Mouse (Mus musculus): ENCODE data around the gene Tmem151b.

The Tmem151b gene

DNA sequence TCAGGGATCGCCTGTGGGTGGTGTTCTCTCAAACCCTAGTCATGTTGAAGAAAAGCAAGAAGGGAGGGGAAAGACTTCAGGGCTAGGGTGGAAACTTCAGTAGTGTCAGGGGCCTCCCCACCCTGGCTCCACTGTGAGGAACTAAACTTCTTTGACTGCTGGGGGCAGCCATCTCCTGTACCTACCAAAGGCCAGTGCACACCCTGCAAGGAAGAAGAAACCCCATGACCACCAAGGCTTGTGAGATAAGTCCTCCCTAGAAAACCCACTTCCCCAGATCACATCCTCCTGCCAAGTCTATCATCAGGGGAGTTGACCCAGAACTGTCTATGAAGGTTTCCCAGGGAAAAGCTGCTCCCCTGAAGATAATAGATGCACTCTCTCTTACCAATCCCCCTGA is 4.9 kb upstream of the Tmem151b start:
- Histone ChIP-seq H3K27me3 (ENCODE audit: insufficient read depth, low read length) (peaks cover 29% of the 10 kb centered on the region), H3K36me3 (ENCODE audit: insufficient read depth, low read length) (peaks cover 10% of the 10 kb centered on the region; the same call in 1 of the 2 replicates), H3K9me3 (ENCODE audit: low read length) (no peaks in the 10 kb centered on the region), H3K4me1 (replicated peaks; ENCODE audit: low read depth, low read length) (peaks cover 70% of the 10 kb centered on the region), H3K4me3 (replicated peaks; ENCODE audit: low read length) (no peak overlapping the region)
- TF ChIP-seq NANOG (IDR thresholded peaks at IDR 0.05; ENCODE audit: borderline replicate concordance, low read length): no peak
- no peak for TF ChIP-seq CTCF (conservative IDR thresholded peaks at IDR 0.05; ENCODE audit: low read length)
- TF ChIP-seq POU5F1 (IDR thresholded peaks at IDR 0.05; ENCODE audit: borderline replicate concordance, low read length): no peak

DNA sequence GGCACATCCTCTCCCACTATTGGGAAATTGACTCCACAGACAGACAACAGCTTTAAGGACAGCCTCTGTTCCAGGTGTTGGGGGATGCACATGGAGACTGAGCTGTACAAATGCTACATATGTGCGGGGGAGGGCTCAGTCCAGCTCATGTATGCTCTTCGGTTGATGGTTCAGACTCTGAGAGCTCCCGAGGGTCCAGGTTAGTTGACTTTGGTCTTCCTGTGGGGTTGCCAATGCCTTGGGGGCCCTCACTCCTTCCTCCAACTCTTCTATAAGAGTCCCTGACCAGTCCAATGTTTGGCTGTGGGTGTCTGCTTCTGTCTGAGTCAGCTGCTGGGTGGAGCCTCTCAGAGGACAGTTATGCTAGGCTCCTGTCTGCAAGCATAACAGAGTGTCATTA is 3.6 kb upstream of the Tmem151b start:
- Histone ChIP-seq H3K9me3 (ENCODE audit: low read length) (no peaks in the 10 kb centered on the region), H3K4me3 (replicated peaks; ENCODE audit: low read length) (no peak overlapping the region), H3K27me3 (ENCODE audit: insufficient read depth, low read length) (peaks cover 33% of the 10 kb centered on the region), H3K4me1 (replicated peaks; ENCODE audit: low read depth, low read length) (peaks cover 64% of the 10 kb centered on the region), H3K36me3 (ENCODE audit: insufficient read depth, low read length) (no peaks in the 10 kb centered on the region)
- TF ChIP-seq NANOG (IDR thresholded peaks at IDR 0.05; ENCODE audit: borderline replicate concordance, low read length): no peak
- TF ChIP-seq CTCF (conservative IDR thresholded peaks at IDR 0.05; ENCODE audit: low read length): no peak
- TF ChIP-seq POU5F1 (IDR thresholded peaks at IDR 0.05; ENCODE audit: borderline replicate concordance, low read length): no peak

DNA sequence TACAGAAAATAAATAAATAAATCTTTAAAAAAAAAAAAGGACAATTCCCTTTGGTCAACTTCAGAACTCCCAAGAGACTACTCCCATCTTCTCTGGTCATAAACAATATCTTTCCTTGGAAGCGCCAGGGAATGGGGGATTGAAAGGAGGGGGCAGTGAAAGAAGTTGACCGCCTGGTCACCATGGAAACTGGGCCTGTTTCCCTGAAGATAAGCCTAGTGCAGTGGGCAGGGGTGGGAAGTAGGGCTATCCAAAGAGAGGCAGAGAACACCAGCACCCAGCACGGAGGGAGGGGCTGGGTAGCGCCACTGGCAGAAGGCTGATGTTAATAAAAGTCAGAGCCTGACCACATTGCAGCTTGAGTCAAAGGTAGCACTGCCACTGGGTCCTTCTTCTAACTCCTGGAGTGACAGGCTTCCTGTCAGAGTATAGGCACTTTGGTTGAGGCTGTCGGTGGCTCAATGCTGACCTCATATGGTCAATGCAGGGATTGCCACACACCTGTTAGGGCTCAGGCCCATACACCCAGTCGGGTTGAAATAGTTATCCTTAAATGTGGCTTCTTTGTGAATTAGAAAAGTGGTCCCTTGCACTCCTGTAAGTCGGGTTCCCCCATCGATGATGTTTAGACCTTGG is 2.5 kb upstream of the Tmem151b start:
- Histone ChIP-seq H3K9me3 (ENCODE audit: low read length) (no peaks in the 10 kb centered on the region), H3K36me3 (ENCODE audit: insufficient read depth, low read length) (no peaks in the 10 kb centered on the region), H3K27me3 (ENCODE audit: insufficient read depth, low read length) (peaks cover 37% of the 10 kb centered on the region), H3K4me1 (replicated peaks; ENCODE audit: low read depth, low read length) (peaks cover 57% of the 10 kb centered on the region), H3K4me3 (replicated peaks; ENCODE audit: low read length) (no peak overlapping the region)
- TF ChIP-seq NANOG (IDR thresholded peaks at IDR 0.05; ENCODE audit: borderline replicate concordance, low read length): no peak
- peak; percentile 95 for TF ChIP-seq CTCF (conservative IDR thresholded peaks at IDR 0.05; ENCODE audit: low read length)
- TF ChIP-seq POU5F1 (IDR thresholded peaks at IDR 0.05; ENCODE audit: borderline replicate concordance, low read length): no peak

DNA sequence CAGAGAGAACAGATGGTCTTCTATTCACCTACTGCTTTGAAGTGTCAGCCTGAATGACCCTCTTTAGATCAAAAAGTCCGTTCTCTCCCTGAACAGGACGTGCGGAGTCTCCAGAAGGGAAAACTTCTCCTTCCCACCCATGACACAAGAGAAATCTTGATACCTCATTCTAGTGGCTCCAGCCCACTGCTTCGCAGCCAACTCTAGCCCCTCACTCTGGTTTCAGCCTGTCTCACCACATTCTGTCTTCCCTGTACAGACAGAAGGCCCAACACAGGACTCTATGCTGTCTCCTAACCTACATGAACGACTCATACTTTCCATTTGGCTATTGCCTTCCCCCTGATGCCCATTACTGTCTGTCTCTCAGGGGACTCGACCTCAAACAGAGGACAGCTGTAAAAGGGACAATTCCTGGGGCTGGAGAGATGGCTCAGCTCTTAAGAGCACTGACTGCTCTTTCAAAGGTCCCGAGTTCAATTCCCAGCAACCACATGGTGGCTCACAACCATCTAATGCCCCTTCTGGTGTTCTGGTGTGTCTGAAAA is 1.8 kb upstream of the Tmem151b start:
- no peak for TF ChIP-seq NANOG (IDR thresholded peaks at IDR 0.05; ENCODE audit: borderline replicate concordance, low read length)
- no peak for TF ChIP-seq POU5F1 (IDR thresholded peaks at IDR 0.05; ENCODE audit: borderline replicate concordance, low read length)
- no peak for TF ChIP-seq CTCF (conservative IDR thresholded peaks at IDR 0.05; ENCODE audit: low read length)
- Histone ChIP-seq H3K4me1 (replicated peaks; ENCODE audit: low read depth, low read length) (peaks cover 57% of the 10 kb centered on the region), H3K27me3 (ENCODE audit: insufficient read depth, low read length) (peaks cover 37% of the 10 kb centered on the region), H3K9me3 (ENCODE audit: low read length) (no peaks in the 10 kb centered on the region), H3K36me3 (ENCODE audit: insufficient read depth, low read length) (no peaks in the 10 kb centered on the region), H3K4me3 (replicated peaks; ENCODE audit: low read length) (no peak overlapping the region)

DNA sequence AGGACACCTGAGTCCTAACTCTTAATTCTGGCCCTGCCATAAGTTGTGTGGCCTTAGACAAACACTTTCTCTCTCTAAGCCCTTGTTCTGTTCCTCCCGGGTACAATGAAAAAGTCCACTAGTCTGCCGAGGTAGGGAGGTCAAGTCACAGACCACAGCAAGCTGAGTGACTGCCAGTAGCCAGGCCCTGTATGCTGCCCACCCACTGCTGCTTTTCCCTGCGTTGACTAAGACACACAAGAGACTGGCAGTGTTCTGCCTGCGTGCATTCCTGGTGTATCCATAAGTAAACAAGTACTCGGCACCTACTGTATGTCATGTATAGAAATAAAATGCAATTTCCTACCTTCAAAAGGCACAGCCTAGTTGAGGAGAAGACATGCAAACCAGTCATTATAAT is 776 bp upstream of the Tmem151b start:
- Histone ChIP-seq H3K27me3 (ENCODE audit: insufficient read depth, low read length) (peaks cover 43% of the 10 kb centered on the region), H3K4me3 (replicated peaks; ENCODE audit: low read length) (no peak overlapping the region), H3K9me3 (ENCODE audit: low read length) (no peaks in the 10 kb centered on the region), H3K36me3 (ENCODE audit: insufficient read depth, low read length) (no peaks in the 10 kb centered on the region), H3K4me1 (replicated peaks; ENCODE audit: low read depth, low read length) (peaks cover 57% of the 10 kb centered on the region)
- no peak for TF ChIP-seq NANOG (IDR thresholded peaks at IDR 0.05; ENCODE audit: borderline replicate concordance, low read length)
- TF ChIP-seq POU5F1 (IDR thresholded peaks at IDR 0.05; ENCODE audit: borderline replicate concordance, low read length): no peak
- no peak for TF ChIP-seq CTCF (conservative IDR thresholded peaks at IDR 0.05; ENCODE audit: low read length)

DNA sequence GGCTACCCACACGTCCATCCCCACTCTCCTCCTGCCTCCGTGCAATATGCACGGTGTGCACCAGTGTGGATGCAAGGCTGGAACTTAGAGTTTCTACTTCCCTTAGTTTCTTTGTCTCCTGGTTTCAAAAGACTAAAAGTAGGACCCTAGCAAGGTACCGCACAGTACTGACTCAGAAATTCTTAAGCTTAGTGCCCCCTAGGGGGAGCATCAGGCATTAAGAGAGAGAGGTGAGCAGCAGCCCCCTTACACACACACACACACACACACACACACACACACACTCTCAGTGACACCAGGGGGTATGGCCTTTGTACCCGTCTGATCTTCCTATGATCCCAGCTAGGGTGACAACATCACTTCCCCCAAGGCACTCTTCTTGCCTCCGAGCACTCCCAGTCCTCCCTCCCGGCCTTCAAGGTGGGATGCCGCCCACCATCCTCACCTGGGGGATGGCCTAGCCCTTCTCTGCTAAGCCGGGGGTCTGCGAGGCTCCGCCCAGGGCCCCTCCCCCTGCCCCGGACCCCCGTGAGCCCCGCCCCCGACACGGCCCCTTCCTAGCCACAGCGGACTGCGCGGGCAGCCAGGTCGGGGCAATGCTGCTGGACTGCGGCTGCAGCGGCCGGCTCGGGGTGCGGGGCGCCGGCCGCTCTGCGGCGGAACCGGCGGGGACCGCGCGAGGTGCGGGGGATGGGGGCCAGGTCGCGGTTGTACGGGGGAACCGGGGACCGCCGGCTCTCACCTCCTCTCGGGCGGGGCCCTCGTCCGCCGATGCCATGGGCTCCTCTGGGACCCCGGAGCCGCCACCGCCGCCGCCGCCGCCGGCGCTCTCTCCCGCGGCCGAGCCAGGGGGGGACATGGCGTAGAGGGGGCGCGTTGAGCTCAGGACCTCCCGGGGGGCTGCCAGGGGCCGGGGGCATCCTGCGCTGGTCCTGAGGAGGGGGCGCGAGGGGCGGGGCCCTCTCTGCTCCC is 650 bp downstream of the Tmem151b start:
- Histone ChIP-seq H3K4me3 (replicated peaks; ENCODE audit: low read length) (peak overlapping the region; percentile 91), H3K4me1 (replicated peaks; ENCODE audit: low read depth, low read length) (peaks cover 61% of the 10 kb centered on the region), H3K9me3 (ENCODE audit: low read length) (no peaks in the 10 kb centered on the region), H3K27me3 (ENCODE audit: insufficient read depth, low read length) (peaks cover 55% of the 10 kb centered on the region), H3K36me3 (ENCODE audit: insufficient read depth, low read length) (no peaks in the 10 kb centered on the region)
- TF ChIP-seq NANOG (IDR thresholded peaks at IDR 0.05; ENCODE audit: borderline replicate concordance, low read length) (no peak), POU5F1 (IDR thresholded peaks at IDR 0.05; ENCODE audit: borderline replicate concordance, low read length) (no peak), CTCF (conservative IDR thresholded peaks at IDR 0.05; ENCODE audit: low read length) (peak; percentile 48)

DNA sequence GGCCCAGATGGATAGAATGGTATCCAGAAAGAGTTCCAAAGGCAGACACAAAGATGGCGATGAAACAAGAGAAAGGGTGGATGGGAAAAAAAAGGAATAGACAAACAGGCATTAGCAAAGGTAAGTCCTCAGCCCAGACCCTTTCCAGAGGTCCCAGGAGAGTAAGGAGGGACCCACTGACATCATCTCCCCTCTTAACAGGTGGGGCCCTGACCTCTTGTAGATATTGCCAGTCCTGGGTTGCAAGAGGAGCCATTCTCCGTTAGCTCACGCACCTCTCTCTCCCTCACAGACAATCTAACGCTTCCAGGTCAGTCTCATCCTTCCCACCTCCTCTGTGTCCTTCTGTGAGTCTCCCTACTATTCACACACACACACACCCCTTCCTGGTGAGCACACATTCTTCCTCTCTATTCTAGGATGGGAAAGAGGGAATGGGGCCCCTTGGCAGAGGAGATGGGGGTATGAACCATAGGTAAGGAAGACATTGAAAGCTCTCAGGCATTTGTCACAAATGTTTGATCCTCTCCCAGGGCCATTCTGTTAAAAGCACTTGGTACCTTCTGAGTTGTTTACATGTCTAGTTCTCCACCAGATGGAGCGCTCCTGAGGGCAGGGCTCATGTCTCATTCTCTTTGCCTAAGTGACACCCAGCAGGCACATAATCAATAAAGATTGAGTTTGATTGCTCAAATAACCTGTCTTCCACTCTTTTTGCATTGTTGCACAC is 1.9 kb downstream of the Tmem151b start:
- Histone ChIP-seq H3K36me3 (ENCODE audit: insufficient read depth, low read length) (no peaks in the 10 kb centered on the region), H3K9me3 (ENCODE audit: low read length) (no peaks in the 10 kb centered on the region), H3K4me1 (replicated peaks; ENCODE audit: low read depth, low read length) (peaks cover 70% of the 10 kb centered on the region), H3K27me3 (ENCODE audit: insufficient read depth, low read length) (peaks cover 59% of the 10 kb centered on the region), H3K4me3 (replicated peaks; ENCODE audit: low read length) (no peak overlapping the region)
- no peak for TF ChIP-seq POU5F1 (IDR thresholded peaks at IDR 0.05; ENCODE audit: borderline replicate concordance, low read length)
- TF ChIP-seq CTCF (conservative IDR thresholded peaks at IDR 0.05; ENCODE audit: low read length): no peak
- TF ChIP-seq NANOG (IDR thresholded peaks at IDR 0.05; ENCODE audit: borderline replicate concordance, low read length): no peak

DNA sequence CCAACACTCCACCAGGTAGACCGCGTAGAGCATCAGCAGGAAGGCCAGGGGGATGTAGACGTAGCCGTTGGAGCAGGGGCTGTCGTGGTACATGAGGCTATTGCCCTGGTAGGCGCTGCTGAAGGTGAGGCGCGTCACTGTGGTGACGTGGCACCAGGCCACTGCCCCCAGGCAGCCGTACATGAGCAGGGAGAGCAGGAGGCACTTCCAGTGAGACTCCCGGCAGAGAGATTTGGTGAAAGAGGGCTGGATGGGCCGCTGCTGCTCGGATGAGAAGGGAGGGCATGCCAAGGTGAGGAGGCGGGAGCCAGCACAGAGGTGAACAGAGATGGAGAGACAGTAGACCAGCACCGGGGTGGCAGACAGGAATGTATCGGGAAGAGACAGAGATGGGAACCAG is 2.5 kb downstream of the Tmem151b start:
- Histone ChIP-seq H3K4me1 (replicated peaks; ENCODE audit: low read depth, low read length) (peaks cover 69% of the 10 kb centered on the region), H3K9me3 (ENCODE audit: low read length) (no peaks in the 10 kb centered on the region), H3K27me3 (ENCODE audit: insufficient read depth, low read length) (peaks cover 64% of the 10 kb centered on the region), H3K36me3 (ENCODE audit: insufficient read depth, low read length) (no peaks in the 10 kb centered on the region), H3K4me3 (replicated peaks; ENCODE audit: low read length) (no peak overlapping the region)
- TF ChIP-seq POU5F1 (IDR thresholded peaks at IDR 0.05; ENCODE audit: borderline replicate concordance, low read length) (no peak), NANOG (IDR thresholded peaks at IDR 0.05; ENCODE audit: borderline replicate concordance, low read length) (no peak), CTCF (conservative IDR thresholded peaks at IDR 0.05; ENCODE audit: low read length) (no peak)
